Mouse (Mus musculus) liver, embryonic 14.5 days (tissue): ENCODE measurements around the gene Kctd12b. TPM values are rescaled to one million over a fixed set of nuclear protein-coding genes. Genes with fewer than 3 reads are reported as not detected.
A peak's percentile ranks its signal among the peaks of the same experiment; 100 is the strongest.

Experiments
- ATAC-seq: fragments of 200-750 bp; cut with Nextera tagmentation; 2 replicates; pipeline ENCODE4 v1.8.0; 2017; ENCODE audit warnings: moderate number of reproducible peaks, mild to moderate bottlenecking, moderate library complexity; ENCODE audit not compliant: insufficient read depth
- DNase-seq, 3 experiments: peaks; one replicate each; pipeline ENCODE4 v3.0.0-alpha.2; 2012 to 2013; ENCODE audit warnings: low read depth in 3 of 3, low spot score in 3 of 3
- H3K27ac ChIP-seq: fragments of 300-500 bp; sonication (generic); 2 replicates; pipeline ENCODE4 v1.5.1; 2014; ENCODE audit warnings: moderate library complexity, mild to moderate bottlenecking, control low read depth, inconsistent platforms
- H3K27me3 ChIP-seq: fragments of 300-500 bp; sonication (generic); 2 replicates; pipeline ENCODE4 v1.6.1; 2014; ENCODE audit warnings: mild to moderate bottlenecking, low read length, moderate library complexity; ENCODE audit not compliant: control insufficient read depth, insufficient read depth
- H3K36me3 ChIP-seq: fragments of 300-500 bp; sonication (generic); replicated peaks from 2 replicates; pipeline ENCODE4 v1.6.1; 2014; ENCODE audit warnings: low read depth; ENCODE audit not compliant: control insufficient read depth, insufficient read depth
- H3K4me1 ChIP-seq, 2 experiments: fragments of 200-500 bp in 1 of 2; fragments of 300-500 bp in 1 of 2; sonication (generic) in 1 of 2; replicated peaks; 2 replicates each; pipeline ENCODE4 v1.6.1; 2012 to 2014; ENCODE audit warnings: antibody characterized with exemption in 1 of 2, inconsistent platforms in 1 of 2, low read length in 1 of 2; ENCODE audit not compliant: control insufficient read depth in 2 of 2, insufficient read depth in 2 of 2
- H3K4me2 ChIP-seq: fragments of 300-500 bp; sonication (generic); 2 replicates; pipeline ENCODE4 v1.6.1; 2014; ENCODE audit warnings: low read depth, mild to moderate bottlenecking, control low read depth, moderate library complexity
- H3K4me3 ChIP-seq, 2 experiments: fragments of 200-500 bp in 1 of 2; fragments of 300-500 bp in 1 of 2; sonication (generic) in 1 of 2; 2 replicates each; pipeline ENCODE4 v1.5.1; 2012 to 2014; ENCODE audit warnings: low read depth in 2 of 2, low read length in 2 of 2, mild to moderate bottlenecking in 2 of 2, control low read depth in 1 of 2, inconsistent platforms in 1 of 2, moderate library complexity in 1 of 2; ENCODE audit not compliant: insufficient read depth in 1 of 2
- H3K9ac ChIP-seq: fragments of 300-500 bp; sonication (generic); replicated peaks from 2 replicates; pipeline ENCODE4 v1.6.1; 2014; ENCODE audit warnings: mild to moderate bottlenecking, control low read depth, moderate library complexity
- H3K9me3 ChIP-seq: fragments of 300-500 bp; sonication (generic); 2 replicates; pipeline ENCODE4 v1.6.1; 2016; ENCODE audit warnings: low read length, mixed read lengths; ENCODE audit not compliant: control insufficient read depth
- CTCF ChIP-seq: IDR thresholded peaks from 2 replicates; pipeline ENCODE4 v1.5.1; 2016; ENCODE audit warnings: antibody characterized with exemption, low read depth, control low read depth
- EP300 ChIP-seq: IDR thresholded peaks from 2 replicates; pipeline ENCODE4 v1.6.1; 2016; ENCODE audit warnings: antibody characterized with exemption, low read depth
- WGBS: fragments of 180-500 bp; shearing (Covaris S2); extraction: QIAGEN DNeasy Blood & Tissue Kit; methylation state at CpG from one replicate; pipeline ENCODE4 v1.1.7; 2014; ENCODE audit not compliant: insufficient replicate concordance; 5-methylcytosine and 5-hydroxymethylcytosine counted together
- polyA plus RNA-seq, 2 experiments: library from polyadenylated mRNA; depleted of rRNA in 1 of 2; stranded (reverse) in 1 of 2; unstranded in 1 of 2; fragments of >200 nt; fragmentation: Nextera tagmentation in 1 of 2; extraction: Ambion mirVana in 1 of 2; gene quantifications; 2 replicates each; pipeline versions ENCODE4 v1.2.1 to v1.2.3; 2012 to 2014

Kctd12b gene
- polyA plus RNA-seq, 2 experiments = 0.60 to 0.66 TPM

DNA sequence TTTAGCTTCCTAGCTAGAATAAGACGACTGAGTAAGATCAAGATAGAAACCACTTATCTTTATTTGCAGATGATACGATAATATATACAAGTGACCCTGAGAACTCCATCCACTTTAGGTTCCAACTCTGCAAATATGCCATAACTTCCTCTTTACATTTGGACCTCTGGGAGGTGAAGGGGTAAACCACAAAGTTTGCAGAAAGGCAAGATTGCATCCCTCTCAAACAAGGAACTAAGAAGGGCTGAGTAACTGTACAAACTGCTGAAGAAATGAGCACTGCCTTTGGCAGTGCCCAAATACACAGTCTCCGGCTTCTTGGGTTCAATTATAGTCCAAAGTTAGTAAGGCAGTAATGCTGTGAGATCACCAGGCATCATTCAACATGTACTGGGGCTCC is 31.3 kb downstream of the Kctd12b start:
- Histone ChIP-seq H3K4me3 (no peak overlapping the region), H3K4me2 (no peak overlapping the region), H3K9me3 (no peaks in the 10 kb centered on the region), H3K27me3 (no peaks in the 10 kb centered on the region), H3K4me1 (no peaks in the 10 kb centered on the region), H3K9ac (no peak overlapping the region), H3K36me3 (no peaks in the 10 kb centered on the region), H3K27ac (no peak overlapping the region)
- TF ChIP-seq EP300 = no peak
- no peak for TF ChIP-seq CTCF
- DNase-seq (no peak), ATAC-seq (no peak)
- WGBS = 19% methylated on average over 3 of the region's 3 CpGs

DNA sequence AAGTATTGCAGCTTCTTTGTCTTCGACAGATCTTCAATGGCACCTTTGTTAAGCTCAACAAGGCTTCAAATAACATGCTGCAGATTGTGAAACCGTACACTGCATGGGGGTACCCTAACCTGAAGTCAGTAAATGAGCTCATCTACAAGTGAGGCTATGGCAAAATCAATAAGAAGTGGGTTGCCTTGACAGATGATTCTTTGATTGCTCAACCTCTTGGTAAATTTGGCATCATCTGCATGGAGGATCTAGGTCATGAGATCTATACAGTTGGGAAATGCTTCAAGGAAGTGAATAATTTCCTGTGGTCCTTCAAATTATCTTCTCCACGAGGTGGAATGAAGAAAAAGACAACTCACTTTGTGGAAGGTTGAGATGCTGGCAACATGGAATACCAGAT is 39.2 kb downstream of the Kctd12b start:
- Histone ChIP-seq H3K4me3 (no peak overlapping the region), H3K9ac (no peak overlapping the region), H3K36me3 (no peaks in the 10 kb centered on the region), H3K27me3 (no peaks in the 10 kb centered on the region), H3K4me1 (no peaks in the 10 kb centered on the region), H3K4me2 (no peak overlapping the region), H3K9me3 (no peaks in the 10 kb centered on the region), H3K27ac (no peak overlapping the region)
- TF ChIP-seq EP300 (no peak), CTCF (no peak)
- no peak for ATAC-seq
- no peak for DNase-seq
- 38% methylated on average over 3 of the region's 3 CpGs for WGBS

DNA sequence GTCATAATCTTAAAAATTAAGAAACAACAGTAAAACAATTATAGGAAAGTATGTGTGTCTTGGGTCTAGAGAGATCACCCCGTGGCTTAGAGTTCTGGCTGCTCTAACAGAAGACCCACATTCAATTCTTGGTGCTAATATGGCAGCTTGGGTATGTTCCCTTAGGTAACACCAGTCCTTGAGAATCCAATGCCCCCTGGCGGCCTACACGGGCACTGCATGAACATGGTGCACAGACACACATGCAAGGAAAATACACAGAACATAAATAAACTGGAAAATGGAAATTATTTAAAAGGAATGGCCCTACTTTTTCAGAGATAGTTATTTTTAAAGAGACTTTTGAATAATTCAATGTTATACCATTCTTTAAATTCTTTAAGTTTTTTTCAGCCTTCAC is 55.6 kb downstream of the Kctd12b start:
- Histone ChIP-seq H3K9ac (no peak overlapping the region), H3K27me3 (no peaks in the 10 kb centered on the region), H3K4me3 (no peak overlapping the region), H3K4me1 (no peaks in the 10 kb centered on the region), H3K27ac (no peak overlapping the region), H3K9me3 (no peaks in the 10 kb centered on the region), H3K4me2 (no peak overlapping the region), H3K36me3 (no peaks in the 10 kb centered on the region)
- WGBS = 40% methylated on average over 3 of the region's 3 CpGs
- TF ChIP-seq CTCF = peak; percentile 67
- no peak for TF ChIP-seq EP300
- DNase-seq = peak in 1 of 3 experiments; percentile 1
- no peak for ATAC-seq

DNA sequence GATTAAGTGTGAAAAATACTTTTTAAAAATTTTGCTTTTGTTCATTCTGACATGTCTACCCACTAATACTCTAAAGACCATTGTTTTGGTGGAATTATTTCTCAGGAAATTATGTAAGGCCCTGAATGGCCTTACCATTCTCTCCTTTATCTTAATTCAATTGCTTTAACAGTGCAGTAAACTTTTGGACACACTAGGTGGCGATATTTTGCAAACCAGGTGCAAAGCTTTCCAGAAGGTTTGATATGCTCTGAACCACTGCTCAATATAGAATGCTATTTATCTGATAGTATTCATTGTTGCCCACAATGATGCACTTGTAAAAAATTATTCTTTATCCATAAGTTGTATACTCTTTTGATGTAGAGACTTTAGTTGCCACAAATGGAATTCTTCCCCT is 59.9 kb downstream of the Kctd12b start:
- no peak for ATAC-seq

More for the DNA sequence above, 59.9 kb downstream of the Kctd12b start:
- Histone ChIP-seq H3K4me1 (no peaks in the 10 kb centered on the region), H3K27ac (no peak overlapping the region), H3K9me3 (no peaks in the 10 kb centered on the region), H3K9ac (no peak overlapping the region), H3K27me3 (no peaks in the 10 kb centered on the region), H3K4me2 (no peak overlapping the region), H3K36me3 (no peaks in the 10 kb centered on the region), H3K4me3 (no peak overlapping the region)
- DNase-seq = no peak
- TF ChIP-seq CTCF (peak; percentile 20; the same call in 1 of the 2 replicates), EP300 (no peak)
- 0% methylated on average over 1 of the region's 1 CpGs for WGBS

Other genes starting within 250 kb of the Kctd12b start
- gene Ubqln2, start 198.2 kb downstream of the Kctd12b start, polyA plus RNA-seq (2012; rRNA removed) = 7.2 and 8.7 TPM in 2 replicates
- 4.6 and 4.7 TPM in 2 replicates for gene Ubqln2, start 198.2 kb downstream of the Kctd12b start, polyA plus RNA-seq (2014; fragmentation: Nextera tagmentation; extraction: Ambion mirVana)
- gene Cypt3, start 137.8 kb downstream of the Kctd12b start, polyA plus RNA-seq (2012; rRNA removed) = not detected in 2 replicates
- not detected in 2 replicates for gene Cypt3, start 137.8 kb downstream of the Kctd12b start, polyA plus RNA-seq (2014; fragmentation: Nextera tagmentation; extraction: Ambion mirVana)
- 9.1 and 11.5 TPM in 2 replicates for gene Nbdy, start 27.2 kb upstream of the Kctd12b start, polyA plus RNA-seq (2012; rRNA removed)
- gene Nbdy, start 27.2 kb upstream of the Kctd12b start, polyA plus RNA-seq (2014; fragmentation: Nextera tagmentation; extraction: Ambion mirVana) = 17.4 and 17.8 TPM in 2 replicates
- gene Spin2c, start 135.8 kb upstream of the Kctd12b start, polyA plus RNA-seq (2012; rRNA removed) = 0.49 and 0.83 TPM in 2 replicates
- gene Spin2c, start 135.8 kb upstream of the Kctd12b start, polyA plus RNA-seq (2014; fragmentation: Nextera tagmentation; extraction: Ambion mirVana) = 2.1 and 2.2 TPM in 2 replicates